Mouse (Mus musculus) midbrain, embryonic 10.5 days (tissue): ENCODE results near the gene Zfand4. TPM values are rescaled to one million over a fixed set of nuclear protein-coding genes. Genes with fewer than 3 reads are reported as not detected.

Experiments used
- DNase-seq: peaks from one replicate; pipeline ENCODE4 v3.0.0-alpha.2; 2017; ENCODE audit warnings: low spot score
- H3K27ac ChIP-seq: fragments of 300-500 bp; sonication (generic); replicated peaks from 2 replicates; pipeline ENCODE4 v1.5.1; 2016; ENCODE audit warnings: mild to moderate bottlenecking
- H3K27me3 ChIP-seq: fragments of 300-500 bp; sonication (generic); 2 replicates; pipeline ENCODE4 v1.6.1; 2016; ENCODE audit warnings: low read depth, mild to moderate bottlenecking; ENCODE audit not compliant: poor library complexity, severe bottlenecking
- H3K36me3 ChIP-seq: fragments of 300-500 bp; sonication (generic); 2 replicates; pipeline ENCODE4 v1.6.1; 2016; ENCODE audit warnings: mild to moderate bottlenecking, moderate library complexity
- H3K4me1 ChIP-seq: fragments of 300-500 bp; sonication (generic); 2 replicates; pipeline ENCODE4 v1.6.1; 2016
- H3K4me3 ChIP-seq: fragments of 300-500 bp; sonication (generic); 2 replicates; pipeline ENCODE4 v1.5.1; 2016; ENCODE audit warnings: mild to moderate bottlenecking, moderate library complexity
- H3K9me3 ChIP-seq: fragments of 300-500 bp; sonication (generic); replicated peaks from 2 replicates; pipeline ENCODE4 v1.6.1; 2016; ENCODE audit warnings: mild to moderate bottlenecking
- WGBS: fragments of 180-500 bp; shearing (Covaris S2); methylation state at CpG from one replicate; pipeline ENCODE4 v1.1.7; 2016; 5-methylcytosine and 5-hydroxymethylcytosine counted together
- polyA plus RNA-seq: library from polyadenylated mRNA; unstranded; fragments of >200 nt; fragmentation: Nextera tagmentation; extraction: Ambion mirVana; gene quantifications from 2 replicates; pipeline ENCODE4 v1.2.1, GENCODE M21; 2016

Zfand4 gene
- polyA plus RNA-seq, 1 experiment from 2014 or later: 9.2 TPM

DNA sequence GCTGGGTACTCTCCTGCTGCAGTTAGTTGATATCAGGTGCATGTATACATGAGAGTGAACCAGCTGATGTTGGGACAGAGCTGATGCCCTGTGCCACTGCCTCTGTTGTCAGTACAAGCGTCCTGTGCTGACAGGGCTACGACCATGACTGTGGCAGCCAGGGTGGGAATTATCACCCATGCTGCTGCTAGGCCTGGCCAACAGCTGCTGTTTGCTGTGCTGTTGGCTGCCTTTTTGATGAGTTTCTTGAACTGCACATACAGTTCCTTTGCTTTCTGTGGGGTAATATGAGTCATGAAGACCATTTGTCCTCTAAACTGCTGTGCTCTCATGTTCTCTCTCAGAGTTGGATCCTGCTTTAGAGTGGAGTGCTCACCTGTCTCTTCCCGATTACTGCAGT is 95.2 kb downstream of the Zfand4 start:
- Histone ChIP-seq H3K36me3 (no peaks in the 10 kb centered on the region), H3K4me1 (no peaks in the 10 kb centered on the region), H3K4me3 (no peak overlapping the region), H3K9me3 (no peaks in the 10 kb centered on the region), H3K27ac (no peak overlapping the region), H3K27me3 (no peaks in the 10 kb centered on the region)
- no peak for DNase-seq
- WGBS: 90% methylated on average over 3 of the region's 3 CpGs

GRCm38 (mm10) chr6:116361463-116361862 is 97.4 kb downstream of the Zfand4 start:
- Histone ChIP-seq H3K36me3 (no peaks in the 10 kb centered on the region), H3K4me3 (no peak overlapping the region), H3K4me1 (no peaks in the 10 kb centered on the region), H3K27ac (no peak overlapping the region), H3K9me3 (0 out of 2 replicates have a peak, but pooled peaks cover 2% of the 10 kb centered on the region), H3K27me3 (no peaks in the 10 kb centered on the region)
- no peak for DNase-seq
- 83% methylated on average over 3 of the region's 3 CpGs for WGBS

GRCm38 (mm10) chr6:116361993-116362392 is 98.0 kb downstream of the Zfand4 start:
- no peak for DNase-seq
- 93% methylated on average over 4 of the region's 4 CpGs for WGBS
- H3K4me3 ChIP-seq: no peak overlapping the region
- no peaks in the 10 kb centered on the region for H3K36me3 ChIP-seq
- H3K9me3 ChIP-seq: 0 out of 2 replicates have a peak, but pooled peaks cover 2% of the 10 kb centered on the region
- H3K27me3 ChIP-seq: no peaks in the 10 kb centered on the region
- no peak overlapping the region for H3K27ac ChIP-seq
- H3K4me1 ChIP-seq: no peaks in the 10 kb centered on the region

GRCm38 (mm10) chr6:116367971-116368370 is 103.9 kb downstream of the Zfand4 start:
- DNase-seq: no peak
- no peaks in the 10 kb centered on the region for H3K4me1 ChIP-seq
- 0 out of 2 replicates have a peak, but pooled peaks cover 2% of the 10 kb centered on the region for H3K9me3 ChIP-seq
- no peak overlapping the region for H3K27ac ChIP-seq
- no peaks in the 10 kb centered on the region for H3K27me3 ChIP-seq
- WGBS: 93% methylated on average over 11 of the region's 11 CpGs
- H3K4me3 ChIP-seq: no peak overlapping the region
- H3K36me3 ChIP-seq: no peaks in the 10 kb centered on the region

DNA sequence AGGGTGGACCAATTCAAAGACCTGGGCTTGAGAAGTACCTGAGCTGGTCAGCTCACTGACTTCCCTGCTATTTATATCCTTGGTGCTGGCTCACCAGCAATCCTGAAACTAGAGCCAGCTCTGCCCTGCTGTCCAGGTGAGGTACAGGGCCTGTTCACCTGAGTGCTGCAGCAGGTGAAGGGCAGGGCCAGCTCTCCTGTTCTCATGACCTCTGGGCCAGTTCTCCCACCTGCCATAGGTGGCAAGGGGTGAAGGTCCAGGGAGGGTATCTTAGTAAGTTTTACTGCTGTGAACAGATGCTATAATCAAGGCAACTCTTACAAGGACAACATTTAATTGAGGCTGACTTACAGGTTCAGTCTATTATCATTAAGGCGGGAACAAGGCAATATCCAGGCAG is 105.8 kb downstream of the Zfand4 start:
- Histone ChIP-seq H3K4me3 (no peak overlapping the region), H3K4me1 (no peaks in the 10 kb centered on the region), H3K9me3 (0 out of 2 replicates have a peak, but pooled peaks cover 1% of the 10 kb centered on the region), H3K27ac (no peak overlapping the region), H3K27me3 (no peaks in the 10 kb centered on the region), H3K36me3 (no peaks in the 10 kb centered on the region)
- WGBS: 95% methylated on average over 1 of the region's 1 CpGs
- no peak for DNase-seq

DNA sequence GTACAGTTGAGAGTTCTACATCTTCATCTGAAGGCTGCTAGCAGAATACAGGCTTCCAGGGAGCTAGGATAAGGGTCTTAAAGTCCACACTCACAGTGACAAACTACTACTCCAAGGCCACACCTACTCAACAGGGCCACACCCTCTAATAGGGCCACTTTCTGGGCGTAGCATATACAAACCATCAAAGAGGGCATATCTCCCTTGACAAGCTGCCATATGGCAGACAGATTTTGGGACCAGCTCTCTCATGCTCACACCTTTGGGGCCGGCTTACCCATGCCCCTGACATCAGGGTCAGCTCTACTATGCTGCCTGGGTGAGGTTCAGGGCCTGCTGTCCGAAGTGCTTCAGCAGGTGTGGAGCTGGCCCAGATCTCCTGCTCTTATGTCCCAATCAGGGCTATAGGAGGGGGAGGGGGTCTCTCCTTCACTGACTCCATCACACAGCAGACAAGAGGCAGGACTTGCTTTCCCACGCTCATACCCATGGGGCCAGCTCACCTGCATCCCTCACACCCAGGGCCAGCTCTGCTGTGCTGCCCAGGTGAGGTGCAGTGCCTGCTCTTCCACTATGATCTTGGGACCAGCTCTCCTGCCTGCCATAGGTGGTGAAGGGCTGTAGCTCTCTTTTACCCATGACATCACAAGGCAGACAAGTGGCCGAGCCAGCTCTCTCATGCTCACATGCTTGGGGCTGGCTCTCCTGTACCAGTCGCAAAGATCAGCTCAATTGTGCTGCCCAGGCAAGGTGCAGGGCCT is 106.4 kb downstream of the Zfand4 start:
- WGBS: 91% methylated on average over 6 of the region's 6 CpGs
- Histone ChIP-seq H3K4me1 (no peaks in the 10 kb centered on the region), H3K4me3 (no peak overlapping the region), H3K27ac (no peak overlapping the region), H3K36me3 (no peaks in the 10 kb centered on the region), H3K27me3 (no peaks in the 10 kb centered on the region), H3K9me3 (no peaks in the 10 kb centered on the region)
- DNase-seq: no peak

DNA sequence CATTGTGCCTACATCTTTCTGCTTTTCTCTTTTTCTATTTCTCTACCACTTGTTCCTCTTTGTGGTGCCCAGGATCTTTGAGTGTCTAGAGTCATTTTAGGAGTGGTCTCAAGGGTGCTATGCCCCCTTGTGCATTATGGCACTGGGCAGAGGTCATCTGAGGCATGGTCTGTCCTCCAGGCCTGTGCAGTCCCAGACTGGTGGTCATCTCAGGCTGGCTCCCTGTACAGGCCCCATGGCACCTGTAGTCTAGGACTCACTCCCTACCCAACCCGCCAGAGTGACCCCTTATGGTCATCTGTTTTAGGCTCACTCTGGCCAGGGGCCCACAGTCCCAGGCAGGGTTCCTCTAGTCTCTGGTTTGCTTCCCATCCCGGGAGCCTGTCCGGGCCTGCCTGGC is 107.5 kb downstream of the Zfand4 start:
- no peak overlapping the region for H3K27ac ChIP-seq
- no peaks in the 10 kb centered on the region for H3K9me3 ChIP-seq
- H3K4me3 ChIP-seq: no peak overlapping the region
- no peaks in the 10 kb centered on the region for H3K27me3 ChIP-seq
- H3K36me3 ChIP-seq: no peaks in the 10 kb centered on the region
- DNase-seq: no peak
- no peaks in the 10 kb centered on the region for H3K4me1 ChIP-seq
- 92% methylated on average over 3 of the region's 3 CpGs for WGBS

GRCm38 (mm10) chr6:116374136-116374535 is 110.1 kb downstream of the Zfand4 start:
- DNase-seq: no peak
- Histone ChIP-seq H3K9me3 (no peaks in the 10 kb centered on the region), H3K27me3 (no peaks in the 10 kb centered on the region), H3K27ac (no peak overlapping the region), H3K36me3 (peaks cover 7% of the 10 kb centered on the region; the same call in 1 of the 2 replicates), H3K4me1 (no peaks in the 10 kb centered on the region), H3K4me3 (no peak overlapping the region)
- WGBS: 88% methylated on average over 1 of the region's 1 CpGs

DNA sequence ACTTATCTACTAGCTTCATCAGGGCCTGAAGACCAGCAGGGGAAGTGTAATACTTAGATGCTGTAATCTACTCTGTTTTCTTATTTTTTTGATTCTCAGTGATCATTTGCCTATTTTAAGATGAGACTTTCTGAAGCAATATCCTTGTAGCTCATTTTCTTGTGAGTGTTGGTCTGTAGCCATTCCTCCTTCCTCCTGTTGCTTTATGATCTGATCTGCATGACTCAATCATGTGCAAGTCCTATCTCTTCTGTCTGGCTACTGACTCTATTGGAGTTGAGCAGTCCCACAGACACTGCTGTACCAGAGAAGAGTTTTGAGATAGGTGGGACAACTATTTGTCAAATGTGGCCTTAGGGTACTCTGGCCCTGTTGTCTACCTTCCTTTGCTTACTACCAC is 110.6 kb downstream of the Zfand4 start:
- H3K36me3 ChIP-seq: peaks cover 7% of the 10 kb centered on the region; the same call in 1 of the 2 replicates
- no peaks in the 10 kb centered on the region for H3K9me3 ChIP-seq
- H3K27ac ChIP-seq: no peak overlapping the region
- DNase-seq: no peak
- no peak overlapping the region for H3K4me3 ChIP-seq
- H3K27me3 ChIP-seq: no peaks in the 10 kb centered on the region
- no peaks in the 10 kb centered on the region for H3K4me1 ChIP-seq

- Histone ChIP-seq H3K27ac (no peak overlapping the region), H3K4me1 (no peaks in the 10 kb centered on the region), H3K4me3 (no peak overlapping the region), H3K9me3 (no peaks in the 10 kb centered on the region), H3K27me3 (no peaks in the 10 kb centered on the region), H3K36me3 (peaks cover 7% of the 10 kb centered on the region; the same call in 1 of the 2 replicates)
- 90% methylated on average over 7 of the region's 7 CpGs for WGBS
- DNase-seq: no peak
Measured at GRCm38 (mm10) chr6:116378892-116379291, 114.9 kb downstream of the Zfand4 start.

Other genes starting within 250 kb of the Zfand4 start
- gene Tmcc1, start 70.7 kb upstream of the Zfand4 start, polyA plus RNA-seq: 14.9 and 21.7 TPM in 2 replicates
- 50.6 and 60.9 TPM in 2 replicates for gene Washc2, start 56.2 kb upstream of the Zfand4 start, polyA plus RNA-seq
- gene March8, start 73.8 kb downstream of the Zfand4 start, polyA plus RNA-seq: 27.7 and 33.7 TPM in 2 replicates
- gene Alox5, start 197.0 kb downstream of the Zfand4 start, polyA plus RNA-seq: 0.77 and 1.1 TPM in 2 replicates
- not detected in 2 replicates for gene Olfr211, start 224.9 kb downstream of the Zfand4 start, polyA plus RNA-seq
- gene Olfr212, start 242.3 kb downstream of the Zfand4 start, polyA plus RNA-seq: not detected in 2 replicates